Mouse (Mus musculus) midbrain, postnatal 0 days (tissue): ENCODE measurements at regions not wholly inside any gene's neighbourhood (a gene's known extent, or its start where the extent isn't known, plus 50 kb on each side); places are given as distances from the start of the nearest gene placed in this dataset.

Experiments used
- ATAC-seq: fragments of 200-750 bp; cut with Nextera tagmentation; 2 replicates; pipeline ENCODE4 v1.8.0; 2017; ENCODE audit warnings: moderate number of reproducible peaks, mild to moderate bottlenecking, moderate TSS enrichment, moderate library complexity; ENCODE audit not compliant: low FRiP score
- DNase-seq: peaks from one replicate; pipeline ENCODE4 v3.0.0-alpha.2; 2015; ENCODE audit warnings: low spot score
- H3K27ac ChIP-seq: fragments of 300-500 bp; sonication (generic); 2 replicates; pipeline ENCODE4 v1.5.1; 2014; ENCODE audit warnings: low read depth, mild to moderate bottlenecking, low read length, mixed read lengths
- H3K27me3 ChIP-seq: fragments of 300-500 bp; sonication (generic); 2 replicates; pipeline ENCODE4 v1.6.1; 2014; ENCODE audit warnings: low read length, control low read depth, mixed read lengths; ENCODE audit not compliant: insufficient read depth
- H3K36me3 ChIP-seq: fragments of 300-500 bp; sonication (generic); 2 replicates; pipeline ENCODE4 v1.6.1; 2014; ENCODE audit warnings: low read length, control low read depth, mixed read lengths; ENCODE audit not compliant: insufficient read depth
- H3K4me1 ChIP-seq: fragments of 300-500 bp; sonication (generic); 2 replicates; pipeline ENCODE4 v1.6.1; 2014; ENCODE audit warnings: mild to moderate bottlenecking, control low read depth, antibody characterized with exemption, low read length, mixed read lengths; ENCODE audit not compliant: insufficient read depth
- H3K4me2 ChIP-seq: fragments of 300-500 bp; sonication (generic); 2 replicates; pipeline ENCODE4 v1.6.1; 2014; ENCODE audit warnings: low read depth, mild to moderate bottlenecking, low read length, mixed read lengths; ENCODE audit not compliant: poor library complexity, severe bottlenecking
- H3K4me3 ChIP-seq: fragments of 300-500 bp; sonication (generic); 2 replicates; pipeline ENCODE4 v1.5.1; 2014; ENCODE audit warnings: low read depth, mild to moderate bottlenecking, low read length, moderate library complexity
- H3K9ac ChIP-seq: fragments of 300-500 bp; sonication (generic); replicated peaks from 2 replicates; pipeline ENCODE4 v1.6.1; 2014; ENCODE audit warnings: mild to moderate bottlenecking, low read length, moderate library complexity, mixed read lengths; ENCODE audit not compliant: poor library complexity, severe bottlenecking
- H3K9me3 ChIP-seq: fragments of 300-500 bp; sonication (generic); 2 replicates; pipeline ENCODE4 v1.6.1; 2016; ENCODE audit warnings: low read length, control low read depth
- CTCF ChIP-seq: IDR thresholded peaks from 2 replicates; pipeline ENCODE4 v1.5.1; 2016; ENCODE audit warnings: antibody characterized with exemption, mild to moderate bottlenecking
- WGBS: fragments of 180-500 bp; shearing (Covaris S2); extraction: QIAGEN DNeasy Blood & Tissue Kit; methylation state at CpG from one replicate; pipeline ENCODE4 v1.1.7; 2014; 5-methylcytosine and 5-hydroxymethylcytosine counted together

- no peak overlapping the region for H3K4me2 ChIP-seq
- H3K27me3 ChIP-seq = no peaks in the 10 kb centered on the region
- no peaks in the 10 kb centered on the region for H3K9me3 ChIP-seq
- no peak overlapping the region for H3K4me3 ChIP-seq
- DNase-seq = no peak
- WGBS = 82% methylated on average over 3 of the region's 3 CpGs
- no peak overlapping the region for H3K9ac ChIP-seq
- H3K36me3 ChIP-seq = no peaks in the 10 kb centered on the region
- no peak overlapping the region for H3K27ac ChIP-seq
- no peaks in the 10 kb centered on the region for H3K4me1 ChIP-seq
- no peak for ATAC-seq
- TF ChIP-seq CTCF = no peak
These were observed 75.7 kb upstream of the Kit start for GRCm38 (mm10) chr5:75499053-75499452.

GRCm38 (mm10) chr5:75499695-75500094, 75.0 kb upstream of the Kit start:
- H3K27me3 ChIP-seq = no peaks in the 10 kb centered on the region
- WGBS = 89% methylated on average over 5 of the region's 5 CpGs

GRCm38 (mm10) chr5:75500654-75501416, 73.9 kb upstream of the Kit start:
- Histone ChIP-seq H3K4me1 (no peaks in the 10 kb centered on the region), H3K27me3 (no peaks in the 10 kb centered on the region), H3K4me2 (no peak overlapping the region), H3K27ac (no peak overlapping the region), H3K36me3 (no peaks in the 10 kb centered on the region), H3K9me3 (no peaks in the 10 kb centered on the region), H3K9ac (no peak overlapping the region), H3K4me3 (no peak overlapping the region)
- DNase-seq (no peak), ATAC-seq (no peak)
- no peak for TF ChIP-seq CTCF
- 77% methylated on average over 8 of the region's 8 CpGs for WGBS

More at GRCm38 (mm10) chr5:75499695-75500094, 75.0 kb upstream of the Kit start:
- no peak; the same call in 1 of the 2 replicates for TF ChIP-seq CTCF
- H3K27ac ChIP-seq = no peak overlapping the region
- H3K4me2 ChIP-seq = no peak overlapping the region
- H3K4me3 ChIP-seq = no peak overlapping the region
- ATAC-seq = no peak
- H3K4me1 ChIP-seq = no peaks in the 10 kb centered on the region
- no peak for DNase-seq
- H3K36me3 ChIP-seq = no peaks in the 10 kb centered on the region
- H3K9ac ChIP-seq = no peak overlapping the region
- no peaks in the 10 kb centered on the region for H3K9me3 ChIP-seq

- 90% methylated on average over 3 of the region's 3 CpGs for WGBS
- Histone ChIP-seq H3K27me3 (no peaks in the 10 kb centered on the region), H3K9me3 (no peaks in the 10 kb centered on the region), H3K4me1 (no peaks in the 10 kb centered on the region), H3K4me3 (no peak overlapping the region), H3K4me2 (no peak overlapping the region), H3K27ac (no peak overlapping the region), H3K36me3 (no peaks in the 10 kb centered on the region), H3K9ac (no peak overlapping the region)
- ATAC-seq (no peak), DNase-seq (no peak)
- TF ChIP-seq CTCF = no peak
These were observed 71.0 kb upstream of the Kit start for GRCm38 (mm10) chr5:75503673-75504072.

GRCm38 (mm10) chr5:75512521-75513422, 61.9 kb upstream of the Kit start:
- TF ChIP-seq CTCF = no peak
- WGBS = 76% methylated on average over 20 of the region's 20 CpGs

DNA sequence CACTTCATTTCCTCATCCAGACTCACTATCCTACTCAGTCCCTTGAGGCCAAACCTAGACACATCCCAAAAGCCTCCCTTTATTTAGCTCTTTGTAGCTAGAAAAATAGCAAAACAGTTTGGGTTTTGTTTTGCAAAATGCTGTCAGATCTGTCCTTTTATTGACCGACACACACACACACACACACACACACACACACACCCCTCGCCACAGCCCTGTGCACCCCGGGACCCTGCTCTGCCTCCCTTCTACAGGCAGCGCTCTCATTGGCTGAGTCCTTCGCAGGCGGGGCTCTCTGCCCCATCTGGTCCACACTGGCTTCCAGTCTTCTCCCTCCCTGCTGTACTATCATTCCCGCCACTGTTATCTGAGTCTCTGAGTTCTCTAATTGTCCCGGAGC, 56.5 kb upstream of the Kit start:
- Histone ChIP-seq H3K9ac (no peak overlapping the region), H3K9me3 (no peaks in the 10 kb centered on the region), H3K27ac (no peak overlapping the region), H3K4me3 (no peak overlapping the region), H3K4me2 (no peak overlapping the region), H3K4me1 (no peaks in the 10 kb centered on the region), H3K36me3 (no peaks in the 10 kb centered on the region), H3K27me3 (no peaks in the 10 kb centered on the region)
- WGBS = 63% methylated on average over 8 of the region's 8 CpGs
- no peak for DNase-seq
- TF ChIP-seq CTCF = no peak
- no peak for ATAC-seq

More at GRCm38 (mm10) chr5:75512521-75513422, 61.9 kb upstream of the Kit start:
- DNase-seq = no peak
- no peak for ATAC-seq
- H3K4me2 ChIP-seq = no peak overlapping the region
- H3K9ac ChIP-seq = no peak overlapping the region
- no peaks in the 10 kb centered on the region for H3K27me3 ChIP-seq
- no peak overlapping the region for H3K27ac ChIP-seq
- no peaks in the 10 kb centered on the region for H3K4me1 ChIP-seq
- no peak overlapping the region for H3K4me3 ChIP-seq
- H3K9me3 ChIP-seq = no peaks in the 10 kb centered on the region
- H3K36me3 ChIP-seq = no peaks in the 10 kb centered on the region
